Mouse (Mus musculus) cerebellum, postnatal 4 days (tissue): ENCODE measurements around the gene Tatdn2.

Experiments used
- DNase-seq, 2 experiments: peaks; one replicate each; pipeline ENCODE4 v3.0.0; 2022; ENCODE audit warnings: low spot score in 2 of 2, mixed read lengths in 1 of 2

Gene Tatdn2

DNA sequence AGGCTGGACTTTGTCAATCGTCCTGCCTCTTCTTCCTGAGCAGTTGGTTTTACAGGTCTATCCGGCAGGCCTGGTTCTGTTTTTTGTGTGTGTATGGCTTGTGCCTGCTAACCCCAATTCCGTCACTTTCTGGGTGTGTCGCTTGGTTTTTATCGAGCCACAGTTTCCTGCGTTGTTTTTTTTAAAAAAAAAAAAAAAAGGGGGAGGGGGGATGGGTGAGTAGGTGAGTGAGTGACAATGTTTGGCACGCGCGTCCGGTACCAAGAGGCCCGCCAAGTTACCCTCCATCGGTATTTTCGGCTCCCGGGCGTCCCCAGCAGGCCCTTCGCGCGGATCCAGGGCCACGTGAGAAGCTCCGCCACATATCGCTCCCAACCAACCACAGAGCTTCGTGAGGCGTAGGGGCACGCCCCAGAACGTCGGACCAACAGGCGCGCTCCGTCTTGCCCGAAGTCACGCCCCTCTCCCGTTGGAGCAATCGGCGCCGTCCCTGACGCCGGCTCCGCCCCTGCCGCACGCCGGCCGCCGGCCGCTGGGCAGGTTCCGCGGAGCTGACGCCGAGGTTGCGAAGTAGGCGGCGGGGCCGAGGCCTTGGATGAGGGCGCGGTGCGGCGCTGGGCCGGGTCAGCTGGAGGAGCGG, at the start of gene Tatdn2:
Tatdn2 (plus strand) TSS at position 469 of the 640 bp plus-strand sequence.
- DNase-seq, result peak; percentile 91

DNA sequence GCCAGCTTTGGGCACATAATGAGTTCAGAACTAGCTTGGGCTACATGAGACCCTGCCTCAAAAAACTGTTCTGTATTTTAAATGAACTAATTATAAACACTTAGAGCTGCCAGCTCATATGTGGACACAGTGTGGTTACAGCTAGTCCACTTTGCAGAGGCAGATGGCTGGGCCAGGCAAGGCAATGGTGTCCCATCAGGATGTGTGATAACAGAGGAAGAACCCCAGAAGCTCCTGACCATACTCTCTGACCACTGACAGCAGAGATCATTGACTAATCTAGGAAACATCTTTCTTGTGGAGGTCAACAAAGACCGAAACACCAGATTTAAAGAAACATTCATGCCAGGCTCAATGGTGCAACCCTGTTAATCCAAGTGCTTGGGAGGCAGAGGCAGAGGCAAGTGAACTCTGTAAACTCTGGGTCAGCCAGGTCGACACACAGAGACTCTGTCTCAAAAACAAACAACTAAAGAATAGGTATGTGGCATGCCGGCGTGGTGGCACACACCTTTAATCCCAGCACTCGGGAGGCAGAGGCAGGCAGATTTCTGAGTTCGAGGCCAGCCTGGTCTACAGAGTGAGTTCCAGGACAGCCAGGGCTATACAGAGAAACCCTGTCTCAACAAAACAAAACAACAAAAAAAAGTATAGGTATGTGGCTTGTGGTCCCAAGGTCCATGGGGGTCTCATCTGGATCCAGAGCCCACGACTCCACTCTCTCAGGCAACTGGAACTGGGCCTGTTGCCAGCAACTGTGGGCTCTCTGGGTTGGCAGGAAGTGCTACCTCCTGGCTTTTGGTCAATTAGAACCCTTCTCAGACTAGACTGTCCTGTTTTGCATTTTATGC, 47.3 kb upstream of the Tatdn2 start:
- no peak for DNase-seq

DNA sequence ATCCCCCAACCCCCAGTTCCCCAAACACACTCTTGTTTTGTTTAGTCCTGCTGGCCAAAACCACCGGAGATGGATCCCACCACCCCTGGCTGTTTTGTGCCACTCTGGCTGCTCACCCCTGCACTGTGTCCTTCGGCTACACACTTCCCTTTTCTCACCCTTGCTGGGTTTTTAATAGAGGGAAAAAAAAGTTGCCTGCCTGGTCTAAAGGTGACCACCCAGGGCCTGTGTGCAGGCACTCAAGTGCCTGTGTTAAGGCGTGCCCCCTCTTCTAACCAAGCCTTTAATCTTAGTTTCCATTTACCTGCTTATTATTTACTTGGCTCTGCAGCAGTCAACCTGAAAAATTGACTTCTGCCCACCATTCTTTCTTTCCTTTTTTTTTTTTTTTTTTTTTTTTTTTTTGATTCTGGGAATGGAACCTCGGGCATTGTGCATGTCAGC, 46.6 kb upstream of the Tatdn2 start:
- no peak for DNase-seq

DNA sequence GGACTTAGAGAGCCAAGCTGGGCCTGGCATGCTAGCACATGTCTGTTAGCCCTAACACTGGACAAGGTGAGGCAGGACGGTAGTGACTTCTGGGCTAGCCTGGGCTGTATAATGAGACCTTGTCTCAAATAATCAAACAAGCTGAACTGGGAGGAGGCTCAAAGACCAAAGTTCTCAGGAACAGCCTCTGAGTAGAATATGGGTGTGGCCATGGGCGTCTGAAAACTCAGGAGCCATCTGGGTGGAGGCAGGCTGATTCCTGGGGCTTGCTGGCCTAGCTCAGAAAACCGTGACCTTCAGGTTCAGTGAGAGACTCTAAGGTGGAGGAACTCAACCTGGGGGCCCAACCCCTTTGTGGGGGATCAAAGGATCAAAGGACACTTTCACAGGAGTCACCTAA, 45.2 kb upstream of the Tatdn2 start:
- DNase-seq, result no peak

DNA sequence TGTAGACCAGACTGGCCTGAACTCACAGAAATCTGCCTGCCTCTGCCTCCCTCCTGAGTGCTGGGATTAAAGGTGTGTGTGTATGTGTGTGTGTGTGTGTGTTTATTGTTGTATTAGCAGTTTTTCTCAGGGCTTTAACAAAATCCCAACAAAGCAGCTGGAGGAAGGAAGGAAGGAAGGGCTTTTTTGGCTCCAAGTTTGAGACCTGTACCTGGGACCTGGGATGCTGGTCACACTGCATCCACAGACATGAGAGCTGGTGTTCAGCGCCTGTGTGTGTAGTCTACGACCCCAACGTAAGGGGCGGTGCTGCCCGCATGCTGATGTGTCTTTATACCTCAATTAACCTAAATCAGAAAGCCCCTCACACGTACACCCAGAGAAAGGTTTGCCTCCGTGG, 43.3 kb upstream of the Tatdn2 start:
- DNase-seq, result no peak

DNA sequence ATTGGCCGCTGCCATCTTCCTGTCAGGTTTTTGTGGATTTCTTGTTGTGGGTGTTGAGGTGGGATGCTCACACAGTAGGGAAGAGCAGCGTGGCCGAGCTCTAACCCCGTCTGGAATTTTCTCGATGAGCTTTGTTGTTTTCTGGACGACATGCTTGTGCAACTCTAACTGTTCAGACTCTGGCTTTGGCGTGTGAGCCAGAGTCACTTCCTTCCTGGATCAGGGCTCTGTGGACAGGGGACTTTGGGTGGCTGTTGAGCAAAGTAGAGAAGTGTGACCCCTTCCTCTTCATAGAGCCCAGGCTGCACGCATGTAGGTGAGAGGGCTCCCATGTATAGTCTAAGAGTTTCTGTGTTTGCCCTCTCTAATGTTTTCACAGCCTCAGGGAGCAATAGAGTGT, 42.7 kb upstream of the Tatdn2 start:
- DNase-seq, result no peak

DNA sequence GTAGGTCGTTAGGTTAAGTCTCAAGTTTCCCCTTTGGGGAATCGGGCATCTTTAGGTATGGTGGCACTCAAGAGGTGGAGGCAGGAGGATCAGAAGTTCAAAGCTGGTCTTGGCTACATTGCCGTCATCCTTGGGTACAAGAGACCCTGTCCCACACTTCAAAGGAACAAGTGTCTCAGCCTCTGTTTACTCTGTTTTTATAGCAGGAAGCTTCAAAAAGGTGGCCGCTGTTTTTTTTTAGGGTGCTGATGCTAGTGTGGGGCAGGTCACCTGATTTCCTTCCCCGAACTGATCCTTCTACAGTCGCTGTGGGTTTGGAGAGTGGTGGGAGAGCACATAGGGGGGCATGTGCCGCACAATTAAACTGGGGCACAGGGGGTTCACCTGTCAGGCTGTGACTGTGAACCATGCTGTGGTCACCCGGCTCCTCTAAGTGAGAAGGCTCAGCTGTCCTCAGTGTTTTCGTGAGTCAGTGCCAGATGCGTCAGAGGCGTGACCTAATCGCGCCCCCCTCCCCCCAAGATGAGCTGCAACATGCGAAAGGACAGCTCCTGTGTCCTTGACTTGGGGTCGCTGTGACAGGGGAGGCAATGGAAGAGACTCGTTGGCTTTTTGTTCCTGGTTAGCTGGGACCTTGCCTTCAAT, 42.0 kb upstream of the Tatdn2 start:
- no peak for DNase-seq

DNA sequence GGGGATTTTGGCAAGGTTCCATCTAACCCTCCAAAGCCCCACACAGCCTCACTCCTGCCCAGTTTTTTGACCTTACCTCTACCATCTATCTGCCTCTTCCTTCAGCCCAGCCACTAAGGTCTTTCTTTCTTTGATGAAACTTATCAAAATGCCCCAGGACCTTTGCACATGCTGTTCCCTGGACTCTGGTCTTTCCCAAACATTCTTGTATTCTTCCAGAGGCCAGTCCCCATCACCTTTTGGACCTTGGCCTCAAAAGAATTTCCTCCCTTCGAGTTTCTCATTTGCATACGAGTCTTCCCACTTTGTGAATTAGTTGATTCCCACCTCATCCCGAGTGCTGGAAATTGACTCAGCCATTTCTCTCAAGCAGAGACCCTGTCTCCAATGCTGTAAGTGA, 41.4 kb upstream of the Tatdn2 start:
- DNase-seq, result no peak

DNA sequence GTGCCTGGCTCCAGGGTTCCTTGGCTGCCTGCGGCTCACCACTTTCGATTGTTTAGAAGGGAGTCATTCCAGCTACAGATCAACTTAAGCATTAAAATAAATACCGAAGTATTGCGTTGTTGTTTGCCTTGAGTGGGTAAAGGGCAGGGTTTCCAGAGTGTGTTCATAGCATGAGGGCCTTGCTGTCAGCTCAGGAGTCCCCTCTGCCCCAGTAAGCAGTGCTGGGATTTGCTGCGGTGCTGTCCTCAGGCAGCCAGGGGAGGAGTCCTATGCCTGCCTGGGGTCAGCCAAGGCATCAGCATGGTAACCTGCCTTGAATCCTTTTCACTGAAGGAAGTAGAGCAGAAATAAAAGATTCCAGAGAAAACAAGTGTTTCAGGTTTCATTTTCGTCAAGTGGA, 40.0 kb upstream of the Tatdn2 start:
- no peak for DNase-seq

DNA sequence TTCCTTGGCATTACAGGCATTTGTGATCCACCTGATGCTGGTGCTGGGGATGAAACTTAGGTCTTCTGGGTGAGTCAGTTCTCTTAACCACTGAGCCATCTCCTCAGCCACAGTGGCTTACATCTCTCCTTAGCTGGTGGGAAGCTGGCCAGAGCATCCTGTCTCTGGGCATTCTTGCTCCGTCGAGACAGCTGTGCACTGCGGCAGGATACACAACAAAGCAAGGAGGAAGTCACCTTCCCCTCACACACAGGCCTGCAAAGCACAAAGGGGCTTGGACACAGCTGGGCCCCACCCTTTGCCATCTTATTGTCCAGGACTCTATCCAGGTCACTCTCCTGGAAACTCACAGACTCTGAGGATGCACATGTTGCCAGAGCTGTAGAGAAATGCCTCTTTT, 38.6 kb upstream of the Tatdn2 start:
- no peak for DNase-seq

DNA sequence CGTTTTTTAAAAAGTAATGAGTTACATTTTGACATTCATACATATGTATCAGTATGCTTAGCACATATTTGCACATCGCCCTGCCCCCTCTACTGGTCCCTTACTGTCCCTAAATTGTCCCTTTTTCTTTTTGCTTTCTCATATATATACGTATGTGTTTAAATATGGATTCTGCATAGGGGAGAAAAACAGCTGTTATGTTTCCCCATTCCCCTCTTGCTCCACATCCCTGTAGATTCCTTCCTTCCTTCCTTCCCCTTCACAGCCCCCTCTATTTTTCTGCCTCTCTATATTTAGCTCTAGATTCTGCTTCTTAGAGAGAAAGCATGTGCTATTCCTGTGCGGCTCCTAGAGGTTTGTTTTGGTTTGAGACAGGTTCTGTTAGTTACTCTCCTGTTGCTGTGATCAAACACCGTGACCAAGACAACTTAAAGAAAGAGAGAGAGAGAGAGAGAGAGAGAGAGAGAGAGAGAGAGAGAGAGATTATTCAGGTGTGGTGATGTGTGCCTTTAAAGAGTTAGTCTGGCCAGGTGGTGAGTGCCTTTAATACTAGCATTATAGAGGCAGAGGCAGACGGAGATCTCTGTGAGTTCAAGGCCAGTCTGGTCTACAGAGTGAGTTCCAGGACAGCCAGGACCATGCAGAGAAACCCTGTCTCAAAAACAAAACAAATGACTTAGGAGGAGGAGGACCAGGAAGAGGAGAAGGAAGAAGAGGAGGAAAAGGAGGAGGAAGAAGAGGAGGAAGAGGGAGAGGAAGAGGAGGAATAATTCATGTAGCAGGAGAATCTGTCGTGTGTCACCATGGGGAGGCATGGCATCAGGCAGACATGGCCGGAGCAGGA, 37.0 kb upstream of the Tatdn2 start:
- DNase-seq, result no peak

DNA sequence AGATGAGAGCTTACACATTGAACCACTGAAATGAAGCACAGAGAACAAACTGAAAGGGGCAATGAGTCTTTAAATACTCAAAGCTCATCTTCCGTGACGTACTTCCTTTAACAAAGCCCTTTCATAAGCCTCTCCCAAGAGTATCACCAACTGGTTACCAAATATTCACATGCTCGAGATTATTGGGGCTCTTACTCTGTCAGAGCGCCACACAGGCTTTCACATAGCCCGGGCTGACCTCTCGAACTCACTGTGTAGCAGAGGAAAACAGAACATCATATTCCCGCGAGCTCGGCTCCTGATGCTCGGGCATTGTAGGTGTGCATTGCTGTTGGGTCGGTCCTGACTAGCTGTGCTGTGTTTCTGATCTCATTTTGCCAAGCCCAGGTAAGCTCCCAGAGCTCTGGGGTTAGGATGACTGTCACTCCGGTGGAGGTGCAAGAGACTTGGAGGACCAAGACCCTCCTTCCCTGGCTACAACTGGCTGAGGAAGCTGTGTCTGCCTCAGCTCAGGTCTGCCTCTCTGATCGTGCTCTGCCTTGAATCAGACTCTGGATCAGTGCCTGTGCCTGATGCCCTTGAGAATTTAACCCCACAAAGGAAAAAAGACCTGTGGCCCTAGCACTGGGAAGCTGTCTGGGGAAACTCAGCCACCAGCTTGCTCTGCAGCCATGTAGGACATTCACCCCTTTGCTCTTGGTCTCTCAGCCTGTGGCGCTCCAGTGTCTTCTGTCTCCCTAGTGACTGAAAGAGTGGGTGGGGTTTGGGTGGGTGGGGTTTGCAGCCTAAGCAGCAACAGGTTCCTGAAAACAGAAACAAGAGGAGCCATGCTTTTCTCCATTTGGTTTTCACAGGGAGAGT, 36.1 kb upstream of the Tatdn2 start:
- no peak for DNase-seq

DNA sequence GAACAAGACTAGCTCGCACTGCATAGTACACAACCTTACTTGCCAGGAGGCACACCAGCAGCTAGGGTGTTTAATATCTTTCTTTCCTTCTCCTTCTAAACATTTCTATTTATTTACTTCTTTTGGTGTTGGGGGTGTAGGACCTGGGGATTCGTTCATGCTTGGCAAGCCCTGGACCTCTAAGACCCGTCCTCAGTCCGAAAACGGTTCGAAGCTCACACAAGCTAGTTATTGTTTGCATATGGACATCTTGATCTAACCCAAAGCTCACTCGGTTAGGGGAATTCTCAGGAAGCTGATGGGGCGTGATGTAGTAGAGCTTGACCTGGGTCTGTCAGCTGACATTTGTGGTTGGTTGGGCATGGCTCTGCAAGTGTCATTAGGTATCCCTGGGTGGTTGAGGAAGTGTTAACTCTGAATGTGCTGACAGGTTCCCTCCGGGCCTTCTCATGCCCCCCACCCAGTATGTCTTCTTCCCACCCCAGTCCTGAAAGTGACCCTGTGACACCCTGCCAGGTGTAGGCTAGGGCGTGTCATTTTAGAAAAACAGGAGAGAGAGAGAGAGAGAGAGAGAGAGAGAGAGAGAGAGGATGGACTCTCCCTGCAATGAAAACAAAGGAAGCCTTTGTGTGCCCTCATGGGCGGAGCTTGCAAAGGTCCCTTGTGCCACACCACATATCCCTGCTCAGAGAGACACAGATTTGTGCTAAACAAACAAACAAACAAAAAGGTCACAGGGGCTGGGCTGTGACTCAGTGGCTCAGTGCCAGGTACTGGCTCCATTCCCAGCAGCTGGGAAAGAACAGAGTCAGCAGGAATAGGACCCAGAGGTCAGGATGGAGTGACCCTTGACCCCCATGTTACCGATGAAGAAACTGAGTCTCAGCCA, 35.3 kb upstream of the Tatdn2 start:
- DNase-seq, result no peak

DNA sequence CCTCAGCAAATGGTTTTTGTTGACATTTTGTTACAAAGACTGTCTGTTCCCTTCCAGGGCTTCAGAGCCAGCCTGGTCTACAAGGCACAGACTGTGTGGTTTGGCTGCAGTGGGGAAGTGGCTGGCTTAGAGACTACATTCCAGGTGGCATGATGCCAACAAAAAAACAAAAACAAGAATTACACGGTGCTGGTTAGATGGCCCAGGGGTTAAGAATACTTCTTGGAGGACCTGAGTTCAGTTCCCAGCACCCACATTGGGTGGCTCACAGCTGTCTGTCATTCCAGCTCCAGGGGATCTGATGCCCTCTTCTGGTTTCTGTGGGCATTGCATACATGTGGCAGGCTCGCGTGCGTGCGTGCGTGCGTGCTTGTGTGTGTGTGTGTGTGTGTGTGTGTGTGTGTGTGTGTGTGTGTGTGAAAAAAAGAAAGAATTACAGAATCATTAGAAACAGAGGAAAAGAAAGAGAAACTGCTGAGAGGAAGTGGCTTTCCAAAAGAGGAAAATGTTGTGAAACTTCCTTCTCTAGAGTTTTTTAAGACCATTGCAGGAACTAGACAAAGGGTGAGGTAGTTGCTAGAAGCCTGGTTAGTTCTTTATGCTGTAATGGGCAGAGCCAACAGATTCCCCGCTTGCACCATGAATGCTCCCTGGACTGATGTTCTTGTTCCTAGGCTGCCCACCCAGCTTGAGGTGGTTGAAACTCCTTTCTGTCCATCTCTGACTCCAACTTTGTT, 33.7 kb upstream of the Tatdn2 start:
- DNase-seq, result no peak

DNA sequence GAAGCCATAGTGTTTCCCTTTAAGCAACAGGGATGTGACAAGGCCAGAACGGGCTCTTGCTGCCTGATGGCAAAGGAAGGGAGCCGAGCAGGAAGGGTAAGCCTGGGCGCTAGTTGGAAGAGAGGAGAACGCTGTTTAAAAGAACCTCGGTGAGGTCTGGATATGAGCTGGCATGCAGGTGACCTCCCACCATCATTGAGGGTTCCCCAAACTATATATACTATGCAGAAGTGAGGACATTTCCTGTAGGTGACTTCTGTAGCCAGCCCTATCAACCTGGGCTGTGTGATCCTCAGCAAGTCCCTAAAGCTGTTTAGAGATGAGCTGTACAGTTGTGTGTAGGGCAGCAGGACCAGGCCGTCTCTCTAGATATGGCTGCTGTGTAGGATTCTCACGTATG, 32.5 kb upstream of the Tatdn2 start:
- no peak for DNase-seq

DNA sequence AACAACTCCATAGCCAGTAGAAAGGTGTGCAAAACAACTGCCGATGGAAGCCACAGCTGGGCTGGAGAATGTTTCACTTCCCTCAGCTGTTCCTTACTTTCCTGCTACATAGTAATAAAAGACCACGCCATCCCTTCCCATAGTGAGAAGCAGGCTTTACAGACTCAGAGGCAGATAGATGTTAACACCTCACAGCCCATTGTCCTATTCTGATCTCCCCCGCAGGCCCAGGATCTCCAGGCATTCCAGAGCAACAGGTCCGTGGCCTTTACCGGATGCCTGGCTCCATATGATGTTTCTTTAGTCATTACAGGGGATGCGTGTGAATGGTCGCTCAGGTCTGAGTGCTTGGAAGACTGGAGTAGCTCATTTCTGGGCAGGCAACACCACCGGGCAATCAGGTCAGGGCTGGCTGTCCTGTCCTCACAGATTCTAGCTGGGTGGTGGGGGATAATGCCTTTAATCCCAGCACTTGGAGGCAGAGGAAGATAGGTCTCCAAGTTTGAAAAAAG, 29.2 kb upstream of the Tatdn2 start:
- no peak for DNase-seq

DNA sequence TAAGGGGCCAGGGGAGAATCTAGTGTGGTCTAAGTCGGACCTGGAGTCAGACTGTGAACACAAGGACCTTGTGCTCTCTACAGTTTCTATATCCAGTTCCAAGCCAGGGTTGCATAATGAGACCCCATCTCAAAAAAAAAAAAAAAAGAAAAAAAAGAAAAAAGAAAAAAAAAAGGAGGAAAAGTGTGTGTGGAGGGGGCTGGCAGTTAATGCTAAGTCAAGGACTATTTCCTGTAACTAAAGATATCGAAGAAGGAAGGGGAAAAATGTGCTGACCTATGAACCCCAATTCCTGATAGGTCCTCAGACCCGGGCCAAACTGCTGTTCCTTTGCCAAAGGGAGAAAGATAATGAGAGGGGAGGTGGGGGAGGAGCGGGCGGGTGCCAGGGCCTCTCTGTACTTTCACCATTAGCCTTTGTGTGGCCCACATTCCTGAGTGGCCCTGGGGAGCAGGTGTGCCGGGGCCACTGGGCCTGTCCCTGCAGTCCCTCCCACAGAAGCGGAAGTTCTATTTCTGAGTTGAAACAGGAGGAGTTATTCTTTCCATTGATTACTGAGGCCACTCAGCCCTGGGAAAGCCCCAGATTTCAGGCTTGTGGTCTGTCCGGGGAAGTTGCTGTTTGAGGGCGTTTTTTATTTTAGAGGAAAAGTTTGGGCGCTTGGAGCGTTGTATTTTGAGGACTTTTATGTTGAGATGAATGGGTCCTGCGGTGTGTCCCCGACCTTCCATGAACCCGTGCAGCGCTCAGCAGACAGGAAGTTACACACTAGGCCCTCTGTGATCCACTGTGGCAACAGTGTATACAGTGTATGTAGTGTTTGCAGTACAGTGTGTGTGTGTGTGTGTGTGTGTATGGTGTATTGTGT, 28.3 kb upstream of the Tatdn2 start:
- DNase-seq, result no peak

DNA sequence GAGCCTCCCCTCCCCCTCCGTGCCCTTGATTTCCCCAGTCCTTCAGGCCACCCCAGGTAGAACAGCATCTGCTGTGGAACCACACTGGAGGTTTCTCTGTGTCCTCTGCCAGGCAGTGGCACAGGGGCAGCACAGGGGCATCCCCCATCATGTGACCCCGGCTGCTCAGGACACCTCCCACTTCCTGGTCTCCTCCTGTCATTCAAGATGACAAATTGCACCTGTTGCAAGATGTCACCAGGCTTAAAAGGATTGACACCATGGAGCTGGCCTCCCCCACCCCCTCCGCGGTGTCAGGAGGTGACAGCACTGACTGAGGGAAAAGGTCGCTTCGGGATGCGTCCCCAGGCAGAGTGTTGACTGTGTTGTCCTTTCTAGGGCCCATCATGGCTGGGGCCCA, 27.0 kb upstream of the Tatdn2 start:
- no peak for DNase-seq
